Mouse (Mus musculus): ENCODE measurements around the gene Sh3gl2. TPM values are rescaled to one million over a fixed set of nuclear protein-coding genes. Genes with fewer than 3 reads are reported as not detected.

The Sh3gl2 gene
- polyA plus RNA-seq, 1 experiment: not detected

GRCm38 (mm10) chr4:85178394-85179051, 26.4 kb upstream of the Sh3gl2 start:
- no peak for TF ChIP-seq USF1 (IDR thresholded peaks at IDR 0.05; ENCODE audit: low read depth)
- TF ChIP-seq MYOG (IDR thresholded peaks at IDR 0.05; ENCODE audit: control insufficient read depth, extremely low read depth, insufficient read length): no peak
- TF ChIP-seq MAX (IDR thresholded peaks at IDR 0.05): no peak
- TF ChIP-seq CTCF (IDR thresholded peaks at IDR 0.05; ENCODE audit: control insufficient read depth, insufficient read depth, insufficient read length): no peak
- no peak for TF ChIP-seq FOSL1 (IDR thresholded peaks at IDR 0.05; ENCODE audit: insufficient read depth, low read length, poor library complexity, severe bottlenecking)
- no peak for TF ChIP-seq CEBPB (IDR thresholded peaks at IDR 0.05; ENCODE audit: low read depth)
- no peak for TF ChIP-seq MYOD1 (IDR thresholded peaks at IDR 0.05; ENCODE audit: control insufficient read depth, insufficient read length, low read depth)
- Histone ChIP-seq H3ac (ENCODE audit: control insufficient read depth, insufficient read length, low read depth) (no peak overlapping the region), H3K27me3 (ENCODE audit: control insufficient read depth, insufficient read depth, insufficient read length) (no peaks in the 10 kb centered on the region), H3K79me3 (ENCODE audit: low read depth) (no peaks in the 10 kb centered on the region), H3K4me3 (ENCODE audit: insufficient read depth, poor library complexity, severe bottlenecking) (no peak overlapping the region), H3K36me3 (ENCODE audit: control insufficient read depth, insufficient read depth) (no peaks in the 10 kb centered on the region), H3K79me2 (ENCODE audit: control insufficient read depth, insufficient read depth) (no peaks in the 10 kb centered on the region)

- Histone ChIP-seq H3K36me3 (ENCODE audit: control insufficient read depth, insufficient read depth) (no peaks in the 10 kb centered on the region), H3K79me3 (ENCODE audit: low read depth) (no peaks in the 10 kb centered on the region), H3K27me3 (ENCODE audit: control insufficient read depth, insufficient read depth, insufficient read length) (no peaks in the 10 kb centered on the region), H3K4me3 (ENCODE audit: insufficient read depth, poor library complexity, severe bottlenecking) (no peak overlapping the region), H3K79me2 (ENCODE audit: control insufficient read depth, insufficient read depth) (no peaks in the 10 kb centered on the region), H3ac (ENCODE audit: control insufficient read depth, insufficient read length, low read depth) (no peak overlapping the region)
- TF ChIP-seq MYOG (IDR thresholded peaks at IDR 0.05; ENCODE audit: control insufficient read depth, extremely low read depth, insufficient read length) (no peak), CTCF (IDR thresholded peaks at IDR 0.05; ENCODE audit: control insufficient read depth, insufficient read depth, insufficient read length) (no peak)
Observed at GRCm38 (mm10) chr4:85186011-85186410, 18.9 kb upstream of the Sh3gl2 start.

GRCm38 (mm10) chr4:85196201-85196600, 8.7 kb upstream of the Sh3gl2 start:
- no peaks in the 10 kb centered on the region for H3K79me3 ChIP-seq (ENCODE audit: low read depth)
- no peak overlapping the region for H3K4me3 ChIP-seq (ENCODE audit: insufficient read depth, poor library complexity, severe bottlenecking)
- no peaks in the 10 kb centered on the region for H3K27me3 ChIP-seq (ENCODE audit: control insufficient read depth, insufficient read depth, insufficient read length)
- H3K36me3 ChIP-seq (ENCODE audit: control insufficient read depth, insufficient read depth): no peaks in the 10 kb centered on the region
- no peak overlapping the region for H3ac ChIP-seq (ENCODE audit: control insufficient read depth, insufficient read length, low read depth)
- no peaks in the 10 kb centered on the region for H3K79me2 ChIP-seq (ENCODE audit: control insufficient read depth, insufficient read depth)
- TF ChIP-seq FOSL1 (IDR thresholded peaks at IDR 0.05; ENCODE audit: insufficient read depth, low read length, poor library complexity, severe bottlenecking): no peak
- no peak for TF ChIP-seq USF1 (IDR thresholded peaks at IDR 0.05; ENCODE audit: low read depth)
- TF ChIP-seq MYOD1 (IDR thresholded peaks at IDR 0.05; ENCODE audit: control insufficient read depth, insufficient read length, low read depth): no peak
- no peak for TF ChIP-seq MAX (IDR thresholded peaks at IDR 0.05)

- no peak for TF ChIP-seq MAX (IDR thresholded peaks at IDR 0.05)
- no peak for TF ChIP-seq USF1 (IDR thresholded peaks at IDR 0.05; ENCODE audit: low read depth)
- no peak for TF ChIP-seq FOSL1 (IDR thresholded peaks at IDR 0.05; ENCODE audit: insufficient read depth, low read length, poor library complexity, severe bottlenecking)
- no peak for TF ChIP-seq MYOG (IDR thresholded peaks at IDR 0.05; ENCODE audit: control insufficient read depth, extremely low read depth, insufficient read length)
- no peak for TF ChIP-seq MYOD1 (IDR thresholded peaks at IDR 0.05; ENCODE audit: control insufficient read depth, insufficient read length, low read depth)
- no peak for TF ChIP-seq CTCF (IDR thresholded peaks at IDR 0.05; ENCODE audit: control insufficient read depth, insufficient read depth, insufficient read length)
- H3K27me3 ChIP-seq (ENCODE audit: control insufficient read depth, insufficient read depth, insufficient read length): no peaks in the 10 kb centered on the region
- H3ac ChIP-seq (ENCODE audit: control insufficient read depth, insufficient read length, low read depth): no peak overlapping the region
- H3K36me3 ChIP-seq (ENCODE audit: control insufficient read depth, insufficient read depth): no peaks in the 10 kb centered on the region
- no peak overlapping the region for H3K4me3 ChIP-seq (ENCODE audit: insufficient read depth, poor library complexity, severe bottlenecking)
- no peaks in the 10 kb centered on the region for H3K79me3 ChIP-seq (ENCODE audit: low read depth)
- no peaks in the 10 kb centered on the region for H3K79me2 ChIP-seq (ENCODE audit: control insufficient read depth, insufficient read depth)
Observed at GRCm38 (mm10) chr4:85198431-85198830, 6.5 kb upstream of the Sh3gl2 start.

GRCm38 (mm10) chr4:85202582-85202981, 2.3 kb upstream of the Sh3gl2 start:
- no peak overlapping the region for H3ac ChIP-seq (ENCODE audit: control insufficient read depth, insufficient read length, low read depth)
- H3K27me3 ChIP-seq (ENCODE audit: control insufficient read depth, insufficient read depth, insufficient read length): peaks cover 12% of the 10 kb centered on the region
- H3K79me2 ChIP-seq (ENCODE audit: control insufficient read depth, insufficient read depth): no peaks in the 10 kb centered on the region
- TF ChIP-seq USF1 (IDR thresholded peaks at IDR 0.05; ENCODE audit: low read depth) (no peak), FOSL1 (IDR thresholded peaks at IDR 0.05; ENCODE audit: insufficient read depth, low read length, poor library complexity, severe bottlenecking) (no peak), MAX (IDR thresholded peaks at IDR 0.05) (no peak), MYOG (IDR thresholded peaks at IDR 0.05; ENCODE audit: control insufficient read depth, extremely low read depth, insufficient read length) (no peak), CEBPB (IDR thresholded peaks at IDR 0.05; ENCODE audit: low read depth) (no peak), MYOD1 (IDR thresholded peaks at IDR 0.05; ENCODE audit: control insufficient read depth, insufficient read length, low read depth) (no peak), CTCF (IDR thresholded peaks at IDR 0.05; ENCODE audit: control insufficient read depth, insufficient read depth, insufficient read length) (no peak)
- no peaks in the 10 kb centered on the region for H3K79me3 ChIP-seq (ENCODE audit: low read depth)
- no peaks in the 10 kb centered on the region for H3K36me3 ChIP-seq (ENCODE audit: control insufficient read depth, insufficient read depth)
- no peak overlapping the region for H3K4me3 ChIP-seq (ENCODE audit: insufficient read depth, poor library complexity, severe bottlenecking)

- Histone ChIP-seq H3K79me3 (ENCODE audit: low read depth) (no peaks in the 10 kb centered on the region), H3K4me3 (ENCODE audit: insufficient read depth, poor library complexity, severe bottlenecking) (no peak overlapping the region), H3K79me2 (ENCODE audit: control insufficient read depth, insufficient read depth) (no peaks in the 10 kb centered on the region), H3ac (ENCODE audit: control insufficient read depth, insufficient read length, low read depth) (no peak overlapping the region), H3K36me3 (ENCODE audit: control insufficient read depth, insufficient read depth) (no peaks in the 10 kb centered on the region), H3K27me3 (ENCODE audit: control insufficient read depth, insufficient read depth, insufficient read length) (peaks cover 12% of the 10 kb centered on the region)
- no peak for TF ChIP-seq MYOG (IDR thresholded peaks at IDR 0.05; ENCODE audit: control insufficient read depth, extremely low read depth, insufficient read length)
- no peak for TF ChIP-seq USF1 (IDR thresholded peaks at IDR 0.05; ENCODE audit: low read depth)
- no peak for TF ChIP-seq CTCF (IDR thresholded peaks at IDR 0.05; ENCODE audit: control insufficient read depth, insufficient read depth, insufficient read length)
- TF ChIP-seq CEBPB (IDR thresholded peaks at IDR 0.05; ENCODE audit: low read depth): no peak
- no peak for TF ChIP-seq MAX (IDR thresholded peaks at IDR 0.05)
Observed at GRCm38 (mm10) chr4:85205636-85206211, 798 bp downstream of the Sh3gl2 start.

Data from C2C12 (cell line).